Mouse (Mus musculus) heart, adult 2 months (tissue): ENCODE results near the gene Arrdc2. TPM values are rescaled to one million over a fixed set of nuclear protein-coding genes. Genes with fewer than 3 reads are reported as not detected.

Experiments
- DNase-seq, 2 experiments: peaks; one replicate each; pipeline ENCODE4 v3.0.0; 2021
- H3K27ac ChIP-seq: fragments of 200-600 bp; 2 replicates; pipeline ENCODE4 v1.8.1; 2022
- H3K27me3 ChIP-seq: fragments of 200-500 bp; 2 replicates; pipeline ENCODE4 v1.6.1; 2012; ENCODE audit warnings: mild to moderate bottlenecking, low read length, inconsistent platforms, mixed read lengths; ENCODE audit not compliant: control insufficient read depth, insufficient read depth
- H3K36me3 ChIP-seq: fragments of 200-500 bp; 2 replicates; pipeline ENCODE4 v1.6.1; 2012; ENCODE audit warnings: low read length, inconsistent platforms; ENCODE audit not compliant: control insufficient read depth, insufficient read depth
- H3K4me1 ChIP-seq: fragments of 200-500 bp; 2 replicates; pipeline ENCODE4 v1.6.1; 2011; ENCODE audit warnings: low read length; ENCODE audit not compliant: control insufficient read depth, insufficient read depth
- H3K4me3 ChIP-seq: fragments of 200-600 bp; 2 replicates; pipeline ENCODE4 v1.8.1; 2022
- H3K79me2 ChIP-seq: fragments of 200-500 bp; replicated peaks from 2 replicates; pipeline ENCODE4 v1.6.1; 2012; ENCODE audit warnings: mild to moderate bottlenecking, inconsistent platforms, low read length, moderate library complexity, mixed read lengths; ENCODE audit not compliant: control insufficient read depth, insufficient read depth
- H3K9ac ChIP-seq: fragments of 200-500 bp; 2 replicates; pipeline ENCODE4 v1.6.1; 2012; ENCODE audit warnings: low read depth, mild to moderate bottlenecking, control low read depth, inconsistent platforms, low read length, mixed read lengths
- CTCF ChIP-seq: fragments of 200-600 bp; IDR thresholded peaks from 2 replicates; pipeline ENCODE4 v1.8.1; 2022; ENCODE audit warnings: antibody characterized with exemption, mild to moderate bottlenecking, moderate library complexity
- EP300 ChIP-seq: fragments of 200-500 bp; IDR thresholded peaks from 2 replicates; pipeline ENCODE4 v1.6.1; 2011; ENCODE audit warnings: low read depth, low read length, control low read depth; ENCODE audit not compliant: insufficient read depth
- POLR2A ChIP-seq: fragments of 200-500 bp; IDR thresholded peaks from 2 replicates; pipeline ENCODE4 v1.6.1; 2011; ENCODE audit warnings: mild to moderate bottlenecking, low read depth, low read length, control low read depth; ENCODE audit not compliant: insufficient read depth
- WGBS: fragments of 180-500 bp; shearing (Covaris S2); methylation state at CpG from one replicate; pipeline ENCODE4 v1.1.7; 2018; 5-methylcytosine and 5-hydroxymethylcytosine counted together
- intact Hi-C: fragments of 180-260 bp; cut with DNase I; formaldehyde crosslinking; loops from one replicate; pipeline ENCODE4 v1.15.1; 2025
- microRNA-seq, 2 experiments: library from miRNA; unstranded; fragments of <30 nt; microRNA quantifications; one replicate each; pipeline ENCODE4 v1.2.0; 2021
- polyA plus RNA-seq: library from polyadenylated mRNA; depleted of rRNA; stranded (reverse); fragments of >200 nt; gene quantifications from 2 replicates; pipeline ENCODE4 v1.2.3, GENCODE M21; 2012; rRNA removed
- total RNA-seq, 2 experiments: library from RNA; stranded (reverse); gene quantifications; 2 replicates each; pipeline ENCODE4 v1.2.3; 2021

Gene Arrdc2
- total and polyA plus RNA-seq, 3 experiments: 8.9 to 36.2 (median 18.6) TPM

DNA sequence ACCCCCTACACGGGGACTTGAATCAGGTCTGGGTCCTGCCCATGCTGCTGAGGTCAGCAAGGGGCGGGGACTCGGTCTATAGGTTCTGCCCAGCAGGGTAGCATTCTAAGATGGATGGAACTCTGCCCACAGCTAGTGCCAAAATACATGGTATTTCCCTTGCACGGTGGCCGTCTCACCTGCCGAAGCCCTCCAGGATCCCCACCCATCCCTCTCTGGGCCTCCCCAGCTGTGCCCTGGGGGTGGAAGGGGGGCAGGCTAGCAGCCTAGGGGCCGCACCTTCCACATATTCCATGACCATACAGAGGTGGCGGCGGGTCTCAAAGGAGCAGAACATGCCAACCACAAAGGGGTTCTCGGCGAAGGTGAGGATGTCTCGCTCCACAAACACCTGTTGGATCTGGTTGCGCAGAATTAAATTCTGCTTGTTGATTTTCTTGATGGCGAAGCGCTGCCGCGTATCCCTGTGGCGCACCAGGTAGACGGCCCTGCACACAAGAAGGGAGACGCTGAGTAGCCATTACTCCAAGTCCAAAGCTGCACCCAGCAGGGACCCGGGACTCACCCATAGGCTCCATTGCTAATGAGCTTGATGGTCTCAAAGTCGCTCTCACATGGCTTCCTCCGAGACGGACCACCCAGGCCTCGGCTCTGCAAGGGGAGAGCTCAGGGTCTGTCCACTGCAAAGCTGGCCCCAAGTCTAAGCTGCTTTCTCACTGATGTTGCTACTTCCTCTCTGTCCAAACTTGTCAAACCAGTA, 53.0 kb downstream of the Arrdc2 start:
- TF ChIP-seq POLR2A: no peak
- no peak for TF ChIP-seq CTCF
- TF ChIP-seq EP300: no peak
- Histone ChIP-seq H3K4me3 (no peak overlapping the region), H3K79me2 (no peaks in the 10 kb centered on the region), H3K9ac (no peak overlapping the region), H3K36me3 (no peaks in the 10 kb centered on the region), H3K4me1 (peaks cover under 1% of the 10 kb centered on the region), H3K27me3 (no peaks in the 10 kb centered on the region), H3K27ac (no peak overlapping the region)
- no peak for DNase-seq
- intact Hi-C loops: no loop called here
- 91% methylated on average over 25 of the region's 25 CpGs for WGBS

Small RNA genes lying within 50 kb of the gene (microRNA-seq; reads per million reads assigned to microRNA genes)
- gene Mir7240: 0.56 to 1.5 reads per million in 2 experiments

Other genes with a start within 250 kb of the Arrdc2 start
- 10 to 100 TPM; 26.7 to 28.3 TPM for gene Isyna1, start 245.3 kb downstream of the Arrdc2 start, total RNA-seq
- gene Isyna1, start 245.3 kb downstream of the Arrdc2 start, polyA plus RNA-seq: 40.3 and 41.6 TPM in 2 replicates
- gene Ssbp4, start 230.8 kb downstream of the Arrdc2 start, total RNA-seq: 10 to 100 TPM; 34.6 to 35.8 TPM
- gene Ssbp4, start 230.8 kb downstream of the Arrdc2 start, polyA plus RNA-seq: 45.6 and 72.8 TPM in 2 replicates
- 1 to 10 TPM; 1.6 to 1.8 TPM for gene Lrrc25, start 223.6 kb downstream of the Arrdc2 start, total RNA-seq
- gene Lrrc25, start 223.6 kb downstream of the Arrdc2 start, polyA plus RNA-seq: 3.6 and 4.5 TPM in 2 replicates
- 1 to 10 TPM; 1.1 to 2.0 TPM for gene Gdf15, start 207.3 kb downstream of the Arrdc2 start, total RNA-seq
- gene Gdf15, start 207.3 kb downstream of the Arrdc2 start, polyA plus RNA-seq: 0.38 and 3.8 TPM in 2 replicates
- gene Pgpep1, start 179.3 kb downstream of the Arrdc2 start, total RNA-seq: 10 to 100 TPM; 39.7 to 48.4 TPM
- gene Pgpep1, start 179.3 kb downstream of the Arrdc2 start, polyA plus RNA-seq: 35.5 and 44.8 TPM in 2 replicates
- gene Lsm4, start 166.5 kb downstream of the Arrdc2 start, total RNA-seq: 10 to 100 TPM; 56.9 to 64.2 TPM
- gene Lsm4, start 166.5 kb downstream of the Arrdc2 start, polyA plus RNA-seq: 54.1 and 68.3 TPM in 2 replicates
- 100 to 1,000 TPM; 123 to 127 TPM for gene Jund, start 140.8 kb downstream of the Arrdc2 start, total RNA-seq
- gene Jund, start 140.8 kb downstream of the Arrdc2 start, polyA plus RNA-seq: 66.2 and 109 TPM in 2 replicates
- gene Iqcn, start 136.3 kb downstream of the Arrdc2 start, total RNA-seq: not detected
- gene Iqcn, start 136.3 kb downstream of the Arrdc2 start, polyA plus RNA-seq: 0.06 and 0.12 TPM in 2 replicates
- not detected for gene Gm3336, start 121.2 kb downstream of the Arrdc2 start, total RNA-seq
- gene Gm3336, start 121.2 kb downstream of the Arrdc2 start, polyA plus RNA-seq: not detected in 2 replicates
- gene Pde4c, start 116.0 kb downstream of the Arrdc2 start, total RNA-seq: 1 to 10 TPM; 2.3 to 2.7 TPM
- gene Pde4c, start 116.0 kb downstream of the Arrdc2 start, polyA plus RNA-seq: 10.8 and 11.0 TPM in 2 replicates
- gene Rab3a, start 85.0 kb downstream of the Arrdc2 start, total RNA-seq: 10 to 100 TPM; 46.5 to 48.0 TPM
- 89.1 and 117 TPM in 2 replicates for gene Rab3a, start 85.0 kb downstream of the Arrdc2 start, polyA plus RNA-seq
- 10 to 100 TPM; 21.7 to 29.1 TPM for gene Mpv17l2, start 78.8 kb downstream of the Arrdc2 start, total RNA-seq
- gene Mpv17l2, start 78.8 kb downstream of the Arrdc2 start, polyA plus RNA-seq: 30.0 and 32.2 TPM in 2 replicates
- gene Pik3r2, start 63.0 kb downstream of the Arrdc2 start, total RNA-seq: 10 to 100 TPM; 22.0 to 22.4 TPM
- 34.3 and 45.5 TPM in 2 replicates for gene Pik3r2, start 63.0 kb downstream of the Arrdc2 start, polyA plus RNA-seq
- 1 to 10 TPM; 6.0 to 7.4 TPM for gene Mast3, start 34.7 kb downstream of the Arrdc2 start, total RNA-seq
- 12.7 and 13.9 TPM in 2 replicates for gene Mast3, start 34.7 kb downstream of the Arrdc2 start, polyA plus RNA-seq
- gene Il12rb1, start 31.3 kb downstream of the Arrdc2 start, total RNA-seq: not detected
- 0.15 and 0.16 TPM in 2 replicates for gene Il12rb1, start 31.3 kb downstream of the Arrdc2 start, polyA plus RNA-seq
- 10 to 100 TPM; 12.6 to 14.7 TPM for gene Kcnn1, start 23.5 kb upstream of the Arrdc2 start, total RNA-seq
- gene Kcnn1, start 23.5 kb upstream of the Arrdc2 start, polyA plus RNA-seq: 21.5 and 29.0 TPM in 2 replicates
- 10 to 100 TPM; 44.6 to 49.1 TPM for gene Ccdc124, start 34.2 kb upstream of the Arrdc2 start, total RNA-seq
- gene Ccdc124, start 34.2 kb upstream of the Arrdc2 start, polyA plus RNA-seq: 26.8 and 40.7 TPM in 2 replicates
- not detected for gene Slc5a5, start 53.0 kb upstream of the Arrdc2 start, total RNA-seq
- gene Slc5a5, start 53.0 kb upstream of the Arrdc2 start, polyA plus RNA-seq: 0.18 TPM in 2 replicates
- 1,000 to 10,000 TPM in 1 of 2 experiments, 100 to 1,000 TPM in 1; 909 to 1,075 TPM for gene Rpl18a, start 57.7 kb upstream of the Arrdc2 start, total RNA-seq
- 1,802 and 2,387 TPM in 2 replicates for gene Rpl18a, start 57.7 kb upstream of the Arrdc2 start, polyA plus RNA-seq
- 10 to 100 TPM; 17.8 to 21.3 TPM for gene Map1s, start 66.2 kb upstream of the Arrdc2 start, total RNA-seq
- 12.0 and 20.2 TPM in 2 replicates for gene Map1s, start 66.2 kb upstream of the Arrdc2 start, polyA plus RNA-seq